Mouse (Mus musculus) cerebellum, postnatal 36 days (tissue): Measurements from ENCODE around the gene Tas2r113.
"Not testable (repeated sequence)": the region's sequence is repeated elsewhere in the genome, so short reads cannot be mapped to it uniquely, and the experiment has no call there.

ENCODE experiments used
- DNase-seq, 2 experiments: peaks; one replicate each; pipeline ENCODE4 v3.0.0; 2021 to 2022; ENCODE audit warnings: mixed read lengths in 2 of 2

Gene Tas2r113

GRCm38 (mm10) chr6:132892711-132893110 lies at the start of gene Tas2r113:
Tas2r113 (plus strand) TSS chr6:132893011.
- DNase-seq = no peak

- DNase-seq = no peak
Observed at GRCm38 (mm10) chr6:132846842-132847241, 46.0 kb upstream of the Tas2r113 start, which contains the start of gene Tas2r123. Tas2r123 (plus strand) TSS chr6:132847142.

GRCm38 (mm10) chr6:132855138-132855537 lies 37.7 kb upstream of the Tas2r113 start, which contains the start of gene Tas2r116:
Tas2r116 (plus strand) TSS chr6:132855438.
- DNase-seq = no peak

GRCm38 (mm10) chr6:132867708-132868107 lies 25.1 kb upstream of the Tas2r113 start, which contains the start of gene Tas2r110:
Tas2r110 (plus strand) TSS chr6:132868008.
- DNase-seq = no peak

GRCm38 (mm10) chr6:132909351-132909750 lies 16.5 kb downstream of the Tas2r113 start, which contains the start of gene Tas2r125:
Tas2r125 (plus strand) TSS chr6:132909651.
- DNase-seq = no peak

- not testable (repeated sequence) for DNase-seq
Observed at GRCm38 (mm10) chr6:132941376-132941775, 48.6 kb downstream of the Tas2r113 start.
